Mouse (Mus musculus) cerebellum, adult 11-12 months (tissue): ENCODE measurements at regions not wholly inside any gene's neighbourhood (a gene's known extent, or its start where the extent isn't known, plus 50 kb on each side); places are given as distances from the start of the nearest gene placed in this dataset.
A peak's percentile ranks its signal among the peaks of the same experiment; 100 is the strongest.
"Not testable (repeated sequence)": the region's sequence is repeated elsewhere in the genome, so short reads cannot be mapped to it uniquely, and the experiment has no call there.

Source experiments
- DNase-seq: peaks from one replicate; pipeline ENCODE4 v3.0.0; 2022

DNA sequence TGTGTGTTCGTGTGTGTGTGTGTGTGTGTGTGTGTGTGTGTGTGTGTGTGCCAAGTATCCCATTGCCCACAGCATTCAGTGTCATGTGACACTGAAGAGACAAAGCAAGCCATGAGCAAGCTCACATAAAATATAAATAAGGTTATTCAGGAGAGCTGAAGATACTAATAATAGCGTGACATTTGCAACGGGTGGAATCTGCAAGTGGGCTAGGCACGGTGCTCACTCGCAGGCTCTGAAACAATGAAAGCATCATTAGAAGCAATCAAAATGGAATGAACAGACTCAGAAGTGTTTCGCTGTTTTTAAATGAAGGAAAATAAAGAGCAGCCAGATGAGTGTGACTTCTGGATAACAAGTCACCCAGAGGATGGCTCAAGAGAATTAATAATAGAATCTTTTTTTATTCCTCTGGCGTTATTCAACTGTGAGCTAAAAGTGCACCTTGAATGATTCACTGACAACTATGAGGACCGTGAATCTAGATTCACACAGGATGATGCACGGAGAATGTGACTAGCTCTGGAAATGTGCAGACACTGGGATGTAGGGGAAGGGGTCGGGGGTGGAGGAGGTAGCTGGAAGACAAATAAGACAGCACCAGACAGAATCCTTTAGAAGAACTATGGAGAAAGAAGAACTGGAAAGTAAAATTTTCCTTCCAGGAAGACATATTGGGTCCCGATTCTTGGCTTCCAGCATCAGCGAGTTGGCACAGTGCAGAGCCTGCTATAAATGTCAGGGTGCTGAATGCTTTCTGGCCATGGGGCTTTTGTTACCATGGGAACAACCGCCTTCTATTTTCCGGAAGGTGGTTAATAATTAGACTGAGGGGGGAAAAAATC, 55.3 kb downstream of the Actbl2 start:
- peak; percentile 42 for DNase-seq

DNA sequence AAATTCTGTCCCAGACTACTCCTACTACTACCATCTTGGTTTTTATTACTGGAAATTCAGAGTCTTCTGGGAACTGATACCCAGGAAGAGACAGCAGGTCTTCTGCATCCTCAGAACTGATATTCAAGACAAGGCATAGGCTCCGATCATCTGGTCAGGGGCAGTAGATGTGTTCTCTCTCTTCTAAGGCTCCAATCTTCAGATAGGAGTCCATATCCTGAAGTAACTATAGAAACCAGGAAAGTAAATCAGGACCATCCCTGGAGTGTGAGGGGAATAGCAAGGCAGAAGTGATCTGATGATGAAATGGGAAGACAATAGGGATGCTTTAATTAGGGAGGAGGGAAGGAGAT, 55.9 kb downstream of the Actbl2 start:
- no peak for DNase-seq

DNA sequence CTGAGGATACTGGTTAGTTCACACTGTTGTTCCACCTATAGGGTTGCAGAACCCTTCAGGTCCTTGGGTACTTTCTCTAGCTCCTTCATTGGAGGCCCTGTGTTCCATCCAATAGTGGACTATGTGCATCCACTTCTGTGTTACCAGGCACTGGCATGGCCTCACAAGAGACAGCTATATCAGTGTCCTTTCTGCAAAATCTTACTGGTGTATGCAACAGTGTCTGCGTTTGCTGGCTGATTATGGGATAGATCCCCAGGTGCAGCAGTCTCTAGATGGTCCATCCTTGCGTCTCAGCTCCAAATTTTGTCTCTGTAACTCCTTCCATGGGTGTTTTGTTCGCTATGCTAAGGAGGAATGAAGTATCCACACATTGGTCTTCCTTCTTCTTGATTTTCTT, 58.7 kb downstream of the Actbl2 start:
- not testable (repeated sequence) for DNase-seq

DNA sequence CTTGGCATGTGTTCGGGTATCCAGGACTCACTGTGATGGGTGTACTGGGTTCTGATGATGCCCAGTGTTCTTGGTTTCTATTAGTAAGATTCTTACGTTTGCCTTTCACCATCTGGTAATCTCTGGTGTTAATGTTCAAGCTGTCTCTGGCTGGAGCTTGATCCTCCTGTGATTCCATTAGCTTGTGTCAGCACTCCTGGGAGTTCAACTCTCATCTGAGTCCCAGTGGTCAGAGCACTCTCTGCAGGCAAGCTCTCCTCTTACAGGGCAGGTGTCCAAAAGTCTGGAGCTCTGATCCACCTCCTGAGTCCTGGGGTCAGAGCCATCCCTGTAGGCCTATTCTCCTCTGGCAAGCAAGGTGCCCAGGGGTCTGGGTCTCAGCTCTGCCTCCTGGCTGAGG, 63.1 kb downstream of the Actbl2 start:
- DNase-seq, result not testable (repeated sequence)

DNA sequence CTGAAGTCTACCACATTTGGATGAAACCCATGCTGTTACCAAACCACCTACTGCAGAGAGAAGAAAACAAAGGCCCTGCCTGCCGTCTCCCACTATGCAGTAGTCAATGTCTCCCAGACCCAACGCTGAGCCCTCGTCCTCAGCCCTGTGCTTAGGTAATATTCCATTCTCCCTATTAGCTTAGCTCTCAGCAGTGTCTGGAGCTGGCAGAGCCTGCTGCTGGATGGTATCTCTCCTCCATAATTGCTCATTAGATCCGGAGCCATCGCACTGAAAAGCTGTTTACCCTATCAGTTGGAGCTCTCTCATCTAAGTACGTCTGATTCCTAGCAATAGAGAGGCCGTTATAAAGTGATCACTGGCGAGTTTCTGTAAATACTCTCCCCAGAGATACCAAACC, 68.4 kb downstream of the Actbl2 start:
- no peak for DNase-seq

DNA sequence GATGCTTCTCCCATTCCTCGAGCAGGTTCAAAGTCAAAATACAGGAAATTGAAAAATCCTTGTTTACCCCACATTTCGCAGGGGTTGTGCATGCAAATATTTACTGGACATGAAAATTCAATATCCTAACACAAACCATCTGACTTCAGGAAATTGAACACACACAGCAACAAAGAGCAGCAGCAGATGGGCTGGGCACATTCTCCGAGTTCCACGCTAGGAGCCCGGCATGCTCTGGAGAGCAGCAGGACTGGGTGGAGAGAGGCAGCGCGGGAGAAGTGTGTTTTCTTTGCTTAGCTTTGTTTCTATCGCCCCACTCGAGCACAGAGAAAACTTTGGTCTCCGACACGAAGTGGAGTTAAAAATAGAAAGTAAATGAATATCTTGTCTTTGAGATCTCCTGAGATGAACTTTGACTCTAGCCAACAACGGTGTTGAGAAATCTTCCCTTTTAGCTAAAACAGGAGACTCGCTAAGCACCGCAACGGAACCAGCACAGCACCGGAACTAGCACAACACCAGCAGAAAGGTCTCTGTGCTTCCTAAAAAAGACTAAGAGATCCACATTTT, 71.4 kb downstream of the Actbl2 start:
- DNase-seq, result no peak

DNA sequence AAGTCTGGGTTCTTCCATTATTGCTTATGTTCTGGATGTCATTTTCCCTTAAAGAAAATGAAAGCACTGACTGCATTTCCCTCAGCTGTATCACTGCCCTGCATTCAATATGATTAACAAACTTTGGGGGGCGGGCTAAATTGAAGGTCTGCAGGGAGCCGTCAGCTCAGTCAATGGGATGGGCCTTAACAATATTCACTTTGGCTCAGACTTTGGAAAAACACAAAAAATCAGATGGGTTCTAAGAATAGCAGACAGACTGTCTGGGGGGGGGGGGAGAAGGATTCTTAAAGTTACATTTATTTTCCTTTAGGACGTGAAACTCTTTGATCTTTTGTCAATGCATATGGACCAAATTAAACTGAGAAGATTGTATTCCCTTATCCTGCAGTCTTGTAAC, 78.2 kb downstream of the Actbl2 start:
- DNase-seq, result no peak

DNA sequence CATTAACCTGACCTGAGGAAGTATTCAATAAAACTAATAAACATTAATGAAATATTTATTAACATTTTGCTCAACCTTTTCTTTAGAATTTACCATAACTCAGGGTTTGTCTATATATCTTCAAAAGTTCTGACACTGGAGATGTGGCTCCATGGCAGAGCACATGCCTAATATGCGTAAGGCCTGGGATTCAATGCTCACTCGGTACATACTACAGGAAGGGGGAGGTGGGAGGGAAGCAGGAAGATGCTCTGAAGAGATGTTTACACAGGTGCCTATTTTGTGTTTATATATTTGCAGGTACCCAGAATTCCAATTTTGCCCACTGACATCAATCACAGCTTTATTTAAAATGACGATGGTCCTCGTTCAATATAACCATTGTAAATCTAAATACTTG, 79.0 kb downstream of the Actbl2 start:
- no peak for DNase-seq

DNA sequence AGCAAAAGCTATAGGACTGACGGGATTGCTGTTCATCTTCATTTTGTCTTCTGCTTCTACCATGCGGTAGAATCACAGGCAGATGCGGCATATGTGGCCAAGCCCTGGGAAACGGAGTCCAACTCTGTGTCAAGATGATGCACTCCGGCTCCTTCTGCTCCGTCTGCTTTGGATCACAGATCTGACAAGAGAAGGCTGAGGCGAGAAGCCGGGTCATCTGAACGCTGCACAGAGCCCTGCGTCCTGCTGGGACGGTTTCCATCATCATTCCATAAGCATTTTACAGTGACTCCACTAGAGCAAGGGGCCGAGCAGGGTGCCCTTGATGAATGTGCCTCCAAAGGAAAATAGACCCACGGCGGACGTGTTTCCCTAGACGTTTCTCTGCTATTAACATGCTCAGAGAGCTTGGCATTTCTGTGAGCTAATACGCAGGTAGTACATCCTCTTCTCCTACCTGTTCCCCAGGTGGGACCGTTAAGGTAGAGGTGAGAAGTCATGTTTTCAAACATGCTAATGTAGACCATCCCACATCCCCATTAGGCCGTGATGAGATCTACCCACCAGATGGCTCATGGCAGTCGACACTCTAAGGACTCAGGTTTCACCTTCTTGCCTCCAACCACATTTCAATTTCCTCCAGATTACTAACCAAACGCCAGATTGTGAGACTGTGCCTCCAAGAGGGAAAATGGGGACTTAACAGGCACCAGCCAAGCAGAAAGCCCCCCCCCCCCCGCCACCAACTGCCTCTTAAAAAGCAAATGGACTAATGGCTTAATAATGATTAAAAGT, 79.6 kb downstream of the Actbl2 start:
- no peak for DNase-seq

DNA sequence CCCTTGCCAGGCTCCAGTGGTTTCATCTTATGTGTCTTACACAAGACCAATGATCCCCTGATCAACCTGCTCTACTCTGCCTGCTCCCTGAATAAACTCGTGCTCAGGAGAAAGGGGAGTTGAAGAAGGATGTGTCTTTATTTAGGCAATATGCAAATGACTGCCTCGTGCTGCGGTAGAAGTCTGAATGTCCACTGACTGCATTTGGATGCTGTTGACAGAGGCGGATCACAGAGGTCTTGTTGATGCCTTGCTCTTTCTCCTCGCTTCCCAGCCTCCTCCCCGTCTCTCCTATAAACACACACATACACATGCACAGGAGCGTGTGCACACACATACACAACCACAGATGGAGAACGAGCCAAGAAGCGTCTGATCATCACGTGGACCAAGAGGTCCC, 90.2 kb downstream of the Actbl2 start:
- DNase-seq, result no peak

DNA sequence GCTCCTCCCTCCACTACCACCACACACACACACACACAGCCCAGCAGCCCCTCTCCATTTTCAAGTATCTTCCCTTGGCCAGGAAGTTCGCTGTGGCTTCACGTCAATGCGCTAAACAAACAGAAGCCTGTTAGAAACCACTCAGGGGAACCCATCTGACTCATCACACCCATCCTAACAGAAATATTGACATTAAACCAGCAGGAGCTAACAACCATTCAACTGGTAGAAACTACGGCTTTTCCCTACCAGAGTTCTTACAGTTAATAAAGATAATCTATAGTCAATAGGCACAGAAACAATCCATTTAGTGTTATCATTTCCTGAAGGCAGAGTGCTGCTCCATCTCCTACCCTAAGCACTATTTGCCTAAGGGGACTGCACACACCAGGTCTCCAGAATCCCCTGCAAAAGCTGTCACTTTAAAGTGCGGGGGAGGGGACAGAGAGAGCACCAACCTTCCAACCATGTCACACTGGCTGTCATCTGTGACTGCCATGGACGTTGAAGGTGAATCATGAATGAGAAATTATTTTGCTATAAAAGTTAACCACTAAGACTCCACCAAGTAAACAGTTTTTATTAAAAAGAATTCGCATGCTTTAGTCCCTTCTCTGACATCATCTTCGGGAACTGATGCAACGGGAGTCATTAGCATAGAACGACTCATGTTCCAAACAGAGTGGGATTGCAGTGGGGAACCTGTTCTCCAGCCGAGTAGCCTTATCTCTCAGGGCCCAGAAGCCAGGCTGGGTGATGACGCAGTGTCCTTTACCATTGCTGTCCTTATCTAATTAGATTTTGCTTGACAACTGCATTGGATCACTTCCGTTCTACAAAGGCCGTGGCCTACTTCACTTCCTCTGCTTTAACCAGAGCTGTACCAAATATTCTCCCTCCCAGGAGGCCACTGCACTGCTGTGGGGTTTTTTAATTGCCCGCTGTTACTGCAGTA, 91.0 kb downstream of the Actbl2 start:
- no peak for DNase-seq

DNA sequence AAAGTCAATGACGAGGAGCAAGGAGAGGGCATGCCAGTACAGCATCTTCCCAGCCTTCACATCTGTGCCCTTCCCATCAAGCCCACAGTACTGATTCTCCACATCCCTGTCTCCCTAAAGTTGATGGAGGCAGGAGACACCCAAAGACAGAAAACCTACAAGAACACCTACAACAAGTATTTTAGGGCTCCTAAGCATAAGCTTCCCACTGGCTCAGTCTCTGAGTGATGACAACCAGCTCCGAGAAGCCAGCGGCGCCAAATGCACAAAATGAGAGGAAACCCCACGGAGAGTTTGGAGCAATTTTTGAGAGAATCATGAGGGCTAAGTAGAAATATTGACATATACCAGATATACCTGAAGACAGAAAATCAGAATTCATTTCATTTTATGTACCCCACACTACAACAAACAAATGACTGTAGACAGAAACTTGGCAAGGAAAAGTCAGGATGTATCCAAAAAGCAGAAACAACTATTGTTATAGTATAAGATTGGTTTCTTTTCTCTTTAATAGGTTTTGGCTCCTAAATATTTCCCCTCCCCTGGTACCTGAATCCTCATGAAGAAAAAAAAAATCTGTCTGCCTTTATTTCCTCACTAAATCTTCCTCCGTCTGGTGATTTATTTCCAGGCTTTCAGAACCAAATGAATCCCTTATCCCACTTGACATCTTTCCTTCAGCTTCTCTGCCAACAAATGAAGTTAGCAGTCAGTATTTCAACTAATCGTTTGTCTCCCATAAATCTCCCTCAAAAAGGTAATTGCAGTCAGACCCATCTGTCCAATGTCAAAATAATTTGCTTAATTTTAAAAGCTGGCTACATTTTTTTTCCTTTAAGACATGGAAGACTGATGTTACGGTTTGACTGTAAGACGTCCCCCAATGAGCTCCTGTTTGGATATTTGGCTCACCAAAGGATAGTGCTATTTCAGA, 102.0 kb downstream of the Actbl2 start:
- no peak for DNase-seq

DNA sequence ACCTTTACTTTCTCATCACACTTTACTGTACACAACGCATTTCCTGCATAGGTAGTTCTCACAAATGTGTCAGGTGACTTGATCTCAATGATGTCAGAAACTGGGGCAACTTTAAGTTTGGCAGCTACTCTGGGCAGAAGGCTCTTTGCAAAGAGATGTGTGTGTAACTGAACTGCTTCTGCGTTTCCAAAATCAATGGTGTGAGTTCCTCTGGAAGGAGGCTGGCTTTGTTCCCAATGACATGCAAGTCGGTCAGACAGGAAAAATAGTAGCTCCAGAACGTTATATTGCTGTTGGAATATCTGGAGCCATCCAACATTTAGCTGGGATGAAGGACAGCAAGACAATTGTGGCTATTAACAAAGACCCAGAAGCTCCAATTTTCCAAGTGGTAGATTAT, 106.6 kb downstream of the Actbl2 start:
- no peak for DNase-seq

DNA sequence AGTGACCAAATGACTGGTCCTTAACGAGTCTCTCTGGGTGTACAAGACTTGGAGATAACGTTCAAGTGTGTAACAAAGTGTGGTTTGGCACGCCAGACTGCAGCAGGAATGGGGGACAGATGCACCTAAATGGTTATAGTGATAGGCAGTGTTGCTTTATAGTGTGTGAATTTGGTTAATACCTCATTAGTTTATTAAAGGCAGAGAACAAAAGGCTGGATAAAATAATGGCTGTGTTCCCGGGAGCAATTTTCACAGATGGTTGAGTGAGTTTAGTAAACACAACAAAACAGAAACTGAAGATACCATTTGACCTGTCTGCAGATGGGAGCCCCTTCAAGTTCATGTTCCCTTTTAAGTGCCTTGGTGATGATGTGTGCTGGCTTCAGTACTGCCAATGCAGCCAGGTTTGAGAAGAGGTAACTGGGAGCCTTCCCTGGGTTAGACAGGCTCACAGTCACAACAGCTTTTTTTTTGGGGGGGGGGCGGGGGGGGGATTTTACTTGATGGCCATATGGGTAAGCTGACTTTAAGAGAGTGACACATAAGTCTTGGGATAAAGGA, 108.4 kb downstream of the Actbl2 start:
- no peak for DNase-seq

DNA sequence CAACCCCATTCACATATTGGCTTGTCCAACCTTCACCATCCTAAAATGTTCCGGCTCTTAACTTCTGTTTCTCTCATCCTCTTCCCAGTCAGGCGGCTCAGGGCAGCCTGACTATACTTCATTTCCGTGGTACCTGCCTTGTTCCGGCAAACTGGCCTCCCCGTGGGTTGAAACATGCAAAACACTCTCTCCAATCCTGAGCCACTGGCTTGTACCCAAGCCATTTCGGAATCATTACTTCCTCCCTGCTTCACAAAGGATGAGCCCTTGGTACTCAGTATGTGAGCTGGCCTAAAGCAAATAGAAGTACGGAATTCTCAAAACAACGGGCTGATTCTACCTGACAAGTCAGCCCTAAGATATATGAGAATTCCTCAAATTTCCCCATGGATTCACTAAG, 112.1 kb downstream of the Actbl2 start:
- DNase-seq, result no peak

DNA sequence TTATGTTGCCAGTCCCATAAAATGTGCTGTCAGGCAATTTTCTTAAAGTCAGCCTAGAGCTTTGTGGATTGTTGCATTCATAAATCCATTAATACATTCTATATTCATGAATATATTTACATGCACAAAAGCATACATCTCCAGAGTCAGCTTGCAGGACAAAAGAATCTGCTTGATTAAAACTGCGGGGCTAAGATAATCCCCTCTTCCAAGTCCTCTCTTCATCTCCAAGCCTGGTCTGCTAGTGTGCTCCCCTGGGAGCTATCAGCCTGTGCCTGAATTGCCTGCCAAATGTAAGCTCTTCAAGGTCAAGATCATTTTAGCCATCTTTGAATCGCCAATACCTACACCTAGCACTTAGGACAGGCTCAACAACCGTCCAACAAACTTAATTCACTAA, 112.8 kb downstream of the Actbl2 start:
- no peak for DNase-seq

DNA sequence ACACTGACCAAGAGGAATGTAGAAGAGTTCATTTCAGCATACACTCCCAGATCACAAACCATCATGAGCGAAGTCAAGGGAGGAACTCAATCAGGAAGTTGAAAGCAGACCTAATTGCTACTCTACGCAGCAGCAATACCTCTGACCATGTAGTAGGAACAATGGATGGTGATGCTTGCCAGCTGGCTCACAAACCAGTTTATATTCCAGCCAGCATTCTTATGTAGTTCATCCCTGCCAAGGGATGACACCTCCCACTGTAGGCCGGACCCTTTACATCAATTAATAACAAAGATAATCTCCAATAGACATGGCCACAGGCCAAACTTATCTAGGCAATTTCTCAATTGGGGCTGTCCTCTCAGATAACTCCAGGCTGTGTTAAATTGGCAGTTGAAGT, 115.1 kb downstream of the Actbl2 start:
- DNase-seq, result no peak

DNA sequence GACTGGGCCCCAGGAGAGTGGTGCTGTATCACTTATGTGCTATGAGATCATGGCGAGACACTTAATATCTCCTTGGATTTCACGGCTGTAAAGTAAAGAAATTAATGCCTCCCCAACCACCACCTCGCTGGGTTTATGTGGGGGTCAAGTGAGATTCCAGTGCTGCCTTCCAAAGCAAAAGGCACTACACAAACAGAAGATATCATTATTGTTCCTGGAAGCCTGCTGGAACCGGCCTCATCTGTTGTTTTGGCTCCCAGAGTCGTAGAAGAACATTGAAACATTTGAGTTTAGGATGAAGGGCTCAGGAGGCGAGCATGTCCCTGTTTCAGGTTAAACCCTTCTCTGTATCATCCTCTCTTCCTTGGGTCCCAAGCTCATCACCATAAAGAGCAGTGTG, 116.6 kb downstream of the Gpbp1 start:
- no peak for DNase-seq

DNA sequence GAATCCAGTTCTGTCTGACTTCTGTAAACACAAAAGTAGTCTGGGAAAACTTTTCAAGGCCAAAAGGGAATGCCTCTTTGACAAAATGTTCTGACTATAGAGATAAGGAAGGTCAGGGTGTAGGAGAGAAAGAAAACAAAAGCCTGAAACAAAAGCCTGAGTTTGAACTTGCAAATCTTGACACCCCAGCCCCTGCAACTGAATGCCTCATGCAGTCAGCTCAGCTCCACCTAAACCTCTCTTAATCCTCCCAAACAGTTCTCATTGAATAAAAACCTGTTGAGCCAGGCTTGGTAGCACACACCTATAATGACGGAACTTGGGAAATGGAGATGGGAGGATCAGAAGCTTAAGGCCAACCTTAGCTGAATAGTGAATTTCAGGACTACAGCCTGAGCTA, 116.1 kb downstream of the Gpbp1 start:
- no peak for DNase-seq
